Mouse (Mus musculus) MEL (cell line): ENCODE data around the gene Fmn2.

Experiments
- CHD1 ChIP-seq: IDR thresholded peaks from 2 replicates; pipeline ENCODE4 v1.6.1; 2012; ENCODE audit warnings: low read depth, mild to moderate bottlenecking, inconsistent platforms, low read length, improper control_type of control experiment
- CHD2 ChIP-seq: IDR thresholded peaks from 2 replicates; pipeline ENCODE4 v1.6.1; 2011; ENCODE audit warnings: low read length, improper control_type of control experiment
- CTCF ChIP-seq, 3 experiments: IDR thresholded peaks in 2 of 3; conservative IDR thresholded peaks in 1 of 3; 2 replicates each; pipeline ENCODE4 v1.5.1; 2011 to 2012; ENCODE audit warnings: low read length in 3 of 3, low read depth in 2 of 3, mild to moderate bottlenecking in 2 of 3, improper control_type of control experiment in 1 of 3, inconsistent platforms in 1 of 3, mixed read lengths in 1 of 3, moderate library complexity in 1 of 3; ENCODE audit not compliant: control insufficient read depth in 1 of 3, insufficient read depth in 1 of 3, poor library complexity in 1 of 3, severe bottlenecking in 1 of 3
- ETS1 ChIP-seq: IDR thresholded peaks from 2 replicates; pipeline ENCODE4 v1.6.1; 2012; ENCODE audit warnings: low read depth, mild to moderate bottlenecking, inconsistent platforms, low read length, improper control_type of control experiment, moderate library complexity
- GATA1 ChIP-seq: IDR thresholded peaks from 2 replicates; pipeline ENCODE4 v1.6.1; 2011; ENCODE audit warnings: low read depth, low read length, improper control_type of control experiment
- MAFK ChIP-seq: IDR thresholded peaks from 2 replicates; pipeline ENCODE4 v1.6.1; 2011; ENCODE audit warnings: low read depth, mild to moderate bottlenecking, low read length, improper control_type of control experiment, borderline replicate concordance
- MAX ChIP-seq: IDR thresholded peaks from 2 replicates; pipeline ENCODE4 v1.6.1; 2011; ENCODE audit warnings: low read length, improper control_type of control experiment
- MYB ChIP-seq: IDR thresholded peaks from 2 replicates; pipeline ENCODE4 v1.6.1; 2011; ENCODE audit warnings: mild to moderate bottlenecking, low read depth, low read length, improper control_type of control experiment
- POLR2A ChIP-seq, 2 experiments: IDR thresholded peaks; 2 replicates each; pipeline ENCODE4 v1.6.1; 2011 to 2012; ENCODE audit warnings: low read length in 2 of 2, mild to moderate bottlenecking in 2 of 2, control low read depth in 1 of 2, improper control_type of control experiment in 1 of 2, low read depth in 1 of 2, moderate library complexity in 1 of 2; ENCODE audit not compliant: control insufficient read depth in 1 of 2, insufficient read depth in 1 of 2, poor library complexity in 1 of 2
- SMC3 ChIP-seq: IDR thresholded peaks from 2 replicates; pipeline ENCODE4 v1.6.1; 2011; ENCODE audit warnings: low read depth, low read length, improper control_type of control experiment
- USF1 ChIP-seq: IDR thresholded peaks from 2 replicates; pipeline ENCODE4 v1.6.1; 2014; ENCODE audit warnings: low read depth, mild to moderate bottlenecking, inconsistent platforms, low read length, improper control_type of control experiment, moderate library complexity
- ZC3H11A ChIP-seq: IDR thresholded peaks from 2 replicates; pipeline ENCODE4 v1.6.1; 2012; ENCODE audit warnings: low read depth, mild to moderate bottlenecking, inconsistent platforms, low read length, improper control_type of control experiment

DNA sequence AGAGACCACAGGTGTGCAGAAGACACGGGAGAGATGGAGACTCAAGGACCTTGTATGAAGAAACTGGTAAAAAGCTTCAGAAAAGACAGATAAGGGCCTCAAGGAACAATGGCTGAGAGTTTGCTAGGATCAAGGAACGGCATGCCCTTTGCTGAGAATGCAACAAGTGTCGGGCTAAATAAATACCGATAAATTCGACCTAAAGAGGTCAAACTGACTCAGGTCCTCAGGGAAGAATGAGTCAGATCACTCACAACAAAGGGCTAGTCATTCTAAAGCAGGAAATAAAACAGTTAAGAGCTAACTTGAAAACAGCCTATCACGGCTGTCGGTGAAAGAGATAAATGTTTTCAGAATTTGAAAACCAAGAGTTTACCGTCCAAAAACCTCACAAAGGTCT, 324.9 kb downstream of the Fmn2 start:
- TF ChIP-seq CHD1 (no peak), GATA1 (no peak), CHD2 (no peak), CTCF (IDR thresholded peaks at IDR 0.05 in 2 of 3, conservative IDR thresholded peaks at IDR 0.05 in 1 of 3; ENCODE audit: control insufficient read depth in 1 of 3, insufficient read depth in 1 of 3, low read depth in 2 of 3, low read length in 3 of 3, poor library complexity in 1 of 3, severe bottlenecking in 1 of 3) (no peak), POLR2A (IDR thresholded peaks at IDR 0.05; ENCODE audit: control insufficient read depth in 1 of 2, insufficient read depth in 1 of 2, low read depth in 1 of 2, low read length in 2 of 2, poor library complexity in 1 of 2) (no peak), USF1 (no peak), ZC3H11A (no peak), SMC3 (no peak), MAX (no peak), MYB (no peak), ETS1 (no peak), MAFK (no peak)
